Mouse (Mus musculus) MN1 (cell line): ENCODE measurements around the gene Adam3.

Experiments used
- DNase-seq: peaks from one replicate; pipeline ENCODE4 v3.0.0-alpha.2; 2016; ENCODE audit warnings: low spot score

Gene Adam3

DNA sequence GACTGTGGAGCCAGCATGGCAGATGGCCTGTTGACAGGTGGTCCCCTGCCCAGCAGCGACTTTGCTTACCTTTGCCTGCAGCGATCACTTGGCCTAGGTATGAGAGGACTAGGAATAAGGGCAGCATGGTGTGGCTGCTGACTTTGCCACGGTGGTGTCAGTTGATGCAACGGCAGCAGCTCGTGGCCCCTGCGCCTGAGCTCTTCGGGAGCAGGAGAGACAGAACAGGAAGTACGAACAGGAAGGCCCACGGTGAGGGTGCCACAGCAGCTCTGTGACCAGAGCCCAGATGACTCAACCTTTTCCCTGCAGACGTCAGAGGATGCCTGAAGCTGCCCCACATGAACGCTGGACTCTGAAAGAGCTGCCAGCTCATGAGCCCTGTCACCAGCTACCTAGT lies at the start of gene Adam3:
Gene Adam3, minus strand, starts transcription at position 223 of the 400 bp plus-strand sequence.
- DNase-seq, result no peak

DNA sequence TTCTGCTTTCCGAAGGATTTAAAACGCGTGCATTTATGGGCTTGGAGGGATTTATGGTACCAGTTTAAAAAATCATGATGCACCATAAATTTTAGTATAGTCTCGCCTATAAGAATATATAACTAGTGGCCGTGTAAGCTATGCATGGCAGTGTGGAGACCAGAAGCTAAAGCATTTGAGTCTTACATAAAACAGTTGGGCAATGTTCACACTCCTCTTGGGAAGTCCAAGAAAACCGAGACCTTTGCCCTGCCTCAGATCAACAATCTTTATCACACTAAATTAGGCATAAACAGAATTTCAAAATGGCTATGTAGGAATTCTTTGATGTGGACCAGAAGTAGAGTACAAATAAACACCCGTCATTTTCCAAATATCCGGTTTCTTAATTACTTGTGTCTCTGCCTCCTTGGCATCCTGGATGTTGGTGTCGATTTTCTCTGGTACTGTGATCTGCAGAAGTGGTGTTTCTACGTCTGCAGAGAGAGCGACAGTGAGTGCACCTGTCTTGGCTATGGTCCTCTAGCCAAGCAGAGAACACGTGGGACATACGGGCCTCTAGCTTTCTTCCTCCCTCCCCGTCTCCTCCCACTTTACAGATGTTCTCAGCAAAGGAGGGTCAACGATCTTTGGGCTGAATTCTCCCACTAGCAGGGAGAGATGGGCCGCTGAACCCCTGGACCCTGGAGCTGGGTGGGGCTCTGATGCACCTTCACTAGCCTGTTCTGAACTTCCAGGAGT lies 596 bp downstream of the Adam3 start:
- no peak for DNase-seq
